Mouse (Mus musculus) spleen, adult 18-20 months (tissue): ENCODE data around the gene Fam204a.

Experiments used
- DNase-seq, 2 experiments: peaks; one replicate each; pipeline ENCODE4 v3.0.0; 2022; ENCODE audit warnings: mixed read lengths in 2 of 2

Fam204a gene

DNA sequence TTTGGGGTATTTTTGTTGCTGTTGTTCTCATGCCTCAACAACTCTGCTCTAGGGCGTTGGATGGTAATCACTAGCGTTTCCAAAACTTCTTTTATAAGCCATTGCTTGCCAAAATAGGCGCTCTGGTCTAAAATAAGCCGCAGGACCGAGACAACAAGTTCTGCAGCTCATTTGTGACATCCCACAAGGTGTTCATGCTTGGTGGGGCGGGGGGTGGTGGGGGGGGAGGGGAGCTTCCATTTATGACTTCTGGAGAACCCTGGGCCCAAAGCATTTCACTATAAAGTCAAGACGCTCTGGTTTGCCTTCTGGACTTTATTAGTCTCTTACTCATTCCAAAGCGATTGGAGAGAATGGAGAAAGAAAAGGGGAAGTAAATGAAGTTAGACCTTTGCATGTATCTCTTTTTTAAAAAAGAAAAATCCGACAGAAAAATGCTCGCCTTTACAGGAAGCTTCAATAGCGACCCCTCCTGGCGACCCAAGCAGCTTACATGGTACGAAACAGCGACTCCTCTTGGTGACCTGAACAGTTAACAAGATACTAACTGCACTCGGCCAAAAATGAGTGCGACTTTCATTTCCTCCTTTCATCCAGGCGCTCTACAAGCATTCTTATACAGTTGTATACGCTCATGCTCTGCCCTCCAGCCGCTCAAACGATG is 65.8 kb downstream of the Fam204a start:
- peak; percentile 58 to 71 for DNase-seq

- no peak for DNase-seq
Observed at GRCm38 (mm10) chr19:60159827-60160226, 66.7 kb downstream of the Fam204a start.

GRCm38 (mm10) chr19:60155266-60155665 is 71.2 kb downstream of the Fam204a start:
- no peak for DNase-seq

DNA sequence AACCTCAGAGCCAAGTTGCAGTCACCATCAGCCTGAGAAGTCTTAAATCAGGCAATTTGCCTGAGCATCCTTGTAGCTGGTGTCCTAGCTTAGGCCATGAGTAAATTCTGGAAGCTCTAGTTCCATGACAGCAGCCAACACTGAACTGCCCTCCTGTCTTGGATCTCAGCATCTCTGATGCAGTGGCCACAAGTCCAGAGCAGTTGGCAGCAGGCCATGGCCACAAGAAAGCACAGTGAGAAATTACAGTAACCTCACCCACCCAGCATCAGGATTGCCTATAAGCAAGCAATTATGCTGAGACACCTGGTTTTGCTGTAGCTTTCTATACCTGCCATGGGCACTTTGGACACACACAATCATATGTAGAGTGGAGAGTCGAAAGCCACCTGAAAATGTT is 73.4 kb downstream of the Fam204a start:
- DNase-seq, result no peak

DNA sequence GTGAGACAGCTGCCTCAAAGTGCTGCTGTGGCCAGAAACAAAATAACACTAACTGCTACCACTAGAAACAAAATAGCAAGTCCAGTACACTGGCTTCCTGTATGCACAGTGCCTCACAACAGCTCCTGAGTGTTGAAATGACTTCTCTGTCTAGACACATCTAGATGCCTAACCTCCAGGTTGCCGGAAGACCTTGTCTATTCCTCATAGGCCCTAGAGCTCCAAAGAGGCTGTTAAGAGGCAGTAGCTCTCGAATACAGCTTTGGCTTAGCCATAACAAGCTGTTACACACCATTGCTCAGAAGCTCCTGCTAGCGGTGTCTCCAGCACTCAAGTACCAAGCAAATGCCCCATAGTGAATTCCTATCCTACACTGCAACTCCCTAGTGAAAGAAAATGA is 76.4 kb downstream of the Fam204a start:
- DNase-seq, result no peak

- no peak for DNase-seq
Observed at GRCm38 (mm10) chr19:60149078-60149960, 77.2 kb downstream of the Fam204a start.
